Mouse (Mus musculus): ENCODE results near the gene Polr3g. TPM values are rescaled to one million over a fixed set of nuclear protein-coding genes. Genes with fewer than 3 reads are reported as not detected.
"Not testable (repeated sequence)": the region's sequence is repeated elsewhere in the genome, so short reads cannot be mapped to it uniquely, and the experiment has no call there.

Polr3g gene
- polyA plus RNA-seq, 1 experiment = 3.1 TPM

GRCm38 (mm10) chr13:81740898-81741297 is 30.1 kb upstream of the Polr3g start:
- H3K4me1 ChIP-seq (ENCODE audit: control insufficient read depth, insufficient read depth, low read length) = 0 out of 2 replicates have a peak, but pooled peaks cover 4% of the 10 kb centered on the region
- DNase-seq = no peak
- H3K27ac ChIP-seq (ENCODE audit: insufficient read depth, low read depth, low read length) = no peak overlapping the region
- no peak overlapping the region for H3K4me3 ChIP-seq (ENCODE audit: insufficient read depth, low read depth, low read length)
- 36% methylated on average over 3 of the region's 3 CpGs for WGBS
- TF ChIP-seq POLR2A (IDR thresholded peaks at IDR 0.05; ENCODE audit: low read depth, low read length) (no peak), CTCF (conservative IDR thresholded peaks at IDR 0.05; ENCODE audit: insufficient read depth, insufficient read length, low read depth, low read length) (0 out of 2 replicates have a peak, but pooled peaks have one; percentile 18)
- no peaks in the 10 kb centered on the region for H3K27me3 ChIP-seq (replicated peaks; ENCODE audit: control insufficient read depth, insufficient read depth, low read length)
- H3K36me3 ChIP-seq (ENCODE audit: control insufficient read depth, insufficient read depth, low read length) = no peaks in the 10 kb centered on the region

- TF ChIP-seq CTCF (conservative IDR thresholded peaks at IDR 0.05; ENCODE audit: insufficient read depth, insufficient read length, low read depth, low read length) (no peak), POLR2A (IDR thresholded peaks at IDR 0.05; ENCODE audit: low read depth, low read length) (no peak)
- H3K4me3 ChIP-seq (ENCODE audit: insufficient read depth, low read depth, low read length) = no peak overlapping the region
- no peaks in the 10 kb centered on the region for H3K4me1 ChIP-seq (ENCODE audit: control insufficient read depth, insufficient read depth, low read length)
- no peak for DNase-seq
- no peaks in the 10 kb centered on the region for H3K36me3 ChIP-seq (ENCODE audit: control insufficient read depth, insufficient read depth, low read length)
- no peaks in the 10 kb centered on the region for H3K27me3 ChIP-seq (replicated peaks; ENCODE audit: control insufficient read depth, insufficient read depth, low read length)
- H3K27ac ChIP-seq (ENCODE audit: insufficient read depth, low read depth, low read length) = no peak overlapping the region
- 92% methylated on average over 5 of the region's 5 CpGs for WGBS
Observed at GRCm38 (mm10) chr13:81736606-81737005, 25.8 kb upstream of the Polr3g start.

- Histone ChIP-seq H3K27me3 (replicated peaks; ENCODE audit: control insufficient read depth, insufficient read depth, low read length) (no peaks in the 10 kb centered on the region), H3K4me1 (ENCODE audit: control insufficient read depth, insufficient read depth, low read length) (no peaks in the 10 kb centered on the region), H3K4me3 (ENCODE audit: insufficient read depth, low read depth, low read length) (no peak overlapping the region), H3K27ac (ENCODE audit: insufficient read depth, low read depth, low read length) (no peak overlapping the region), H3K36me3 (ENCODE audit: control insufficient read depth, insufficient read depth, low read length) (no peaks in the 10 kb centered on the region)
- no peak for TF ChIP-seq CTCF (conservative IDR thresholded peaks at IDR 0.05; ENCODE audit: insufficient read depth, insufficient read length, low read depth, low read length)
- TF ChIP-seq POLR2A (IDR thresholded peaks at IDR 0.05; ENCODE audit: low read depth, low read length) = no peak
- DNase-seq = no peak
- WGBS = 91% methylated on average over 1 of the region's 1 CpGs
Observed at GRCm38 (mm10) chr13:81730362-81730761, 19.5 kb upstream of the Polr3g start.

- Histone ChIP-seq H3K4me3 (ENCODE audit: insufficient read depth, low read depth, low read length) (no peak overlapping the region), H3K36me3 (ENCODE audit: control insufficient read depth, insufficient read depth, low read length) (no peaks in the 10 kb centered on the region), H3K27me3 (replicated peaks; ENCODE audit: control insufficient read depth, insufficient read depth, low read length) (no peaks in the 10 kb centered on the region), H3K27ac (ENCODE audit: insufficient read depth, low read depth, low read length) (no peak overlapping the region), H3K4me1 (ENCODE audit: control insufficient read depth, insufficient read depth, low read length) (no peaks in the 10 kb centered on the region)
- no peak for DNase-seq
- WGBS = 70% methylated on average over 4 of the region's 4 CpGs
- TF ChIP-seq CTCF (conservative IDR thresholded peaks at IDR 0.05; ENCODE audit: insufficient read depth, insufficient read length, low read depth, low read length) = no peak
- no peak for TF ChIP-seq POLR2A (IDR thresholded peaks at IDR 0.05; ENCODE audit: low read depth, low read length)
Observed at GRCm38 (mm10) chr13:81729102-81729501, 18.3 kb upstream of the Polr3g start.

- not testable (repeated sequence) for H3K36me3 ChIP-seq (ENCODE audit: control insufficient read depth, insufficient read depth, low read length); H3K4me1 ChIP-seq (ENCODE audit: control insufficient read depth, insufficient read depth, low read length); H3K27ac ChIP-seq (ENCODE audit: insufficient read depth, low read depth, low read length); H3K4me3 ChIP-seq (ENCODE audit: insufficient read depth, low read depth, low read length); DNase-seq; H3K27me3 ChIP-seq (replicated peaks; ENCODE audit: control insufficient read depth, insufficient read depth, low read length)
- 76% methylated on average over 12 of the region's 12 CpGs for WGBS
Observed at GRCm38 (mm10) chr13:81728141-81728540, 17.3 kb upstream of the Polr3g start.

- H3K4me1 ChIP-seq (ENCODE audit: control insufficient read depth, insufficient read depth, low read length) = no peaks in the 10 kb centered on the region
- no peak for TF ChIP-seq POLR2A (IDR thresholded peaks at IDR 0.05; ENCODE audit: low read depth, low read length)
- no peak for TF ChIP-seq CTCF (conservative IDR thresholded peaks at IDR 0.05; ENCODE audit: insufficient read depth, insufficient read length, low read depth, low read length)
- no peaks in the 10 kb centered on the region for H3K27me3 ChIP-seq (replicated peaks; ENCODE audit: control insufficient read depth, insufficient read depth, low read length)
- H3K27ac ChIP-seq (ENCODE audit: insufficient read depth, low read depth, low read length) = no peak overlapping the region
- H3K36me3 ChIP-seq (ENCODE audit: control insufficient read depth, insufficient read depth, low read length) = no peaks in the 10 kb centered on the region
- H3K4me3 ChIP-seq (ENCODE audit: insufficient read depth, low read depth, low read length) = no peak overlapping the region
- no peak for DNase-seq
- WGBS = 94% methylated on average over 1 of the region's 1 CpGs
Observed at GRCm38 (mm10) chr13:81713896-81714295, 3.1 kb upstream of the Polr3g start.

DNA sequence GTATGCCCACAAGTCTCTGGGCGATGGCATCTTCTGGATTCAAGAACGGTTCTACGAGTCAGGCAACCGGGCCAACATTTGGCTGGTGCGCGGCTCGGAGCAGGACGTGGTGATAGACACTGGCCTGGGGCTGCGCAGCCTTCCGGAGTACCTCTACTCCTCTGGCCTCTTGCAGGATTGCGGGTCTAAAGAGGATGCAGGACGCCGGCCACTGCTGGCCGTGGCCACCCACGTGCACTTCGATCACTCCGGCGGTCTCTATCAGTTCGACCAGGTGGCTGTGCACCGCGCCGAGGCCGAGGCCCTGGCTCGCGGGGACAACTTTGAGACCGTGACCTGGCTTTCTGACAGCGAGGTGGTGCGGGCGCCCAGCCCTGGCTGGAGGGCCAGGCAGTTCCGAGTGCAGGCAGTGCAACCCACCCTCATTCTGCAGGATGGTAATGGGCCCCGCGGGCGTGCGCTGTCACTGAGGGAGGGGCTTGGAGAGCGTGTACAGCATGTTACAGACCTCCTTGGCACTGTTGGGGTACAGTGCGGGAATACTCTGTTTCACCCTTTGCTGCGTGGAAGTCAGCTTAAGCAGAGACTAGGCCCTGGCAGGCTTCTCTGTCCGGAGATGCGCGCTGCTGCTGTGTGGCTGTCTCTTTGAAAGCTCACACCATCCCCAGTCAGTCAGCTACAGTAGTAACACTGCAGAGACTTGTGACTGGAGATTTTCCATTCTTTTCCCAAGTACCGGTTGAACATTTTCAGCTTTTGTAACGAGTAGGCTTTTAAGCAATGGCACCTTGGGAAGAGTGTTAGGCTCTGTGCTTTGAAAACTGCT is 946 bp upstream of the Polr3g start:
- no peaks in the 10 kb centered on the region for H3K36me3 ChIP-seq (ENCODE audit: control insufficient read depth, insufficient read depth, low read length)
- no peaks in the 10 kb centered on the region for H3K27me3 ChIP-seq (replicated peaks; ENCODE audit: control insufficient read depth, insufficient read depth, low read length)
- WGBS = 2% methylated on average over 42 of the region's 42 CpGs
- H3K4me1 ChIP-seq (ENCODE audit: control insufficient read depth, insufficient read depth, low read length) = no peaks in the 10 kb centered on the region
- no peak for DNase-seq
- H3K27ac ChIP-seq (ENCODE audit: insufficient read depth, low read depth, low read length) = no peak overlapping the region
- TF ChIP-seq POLR2A (IDR thresholded peaks at IDR 0.05; ENCODE audit: low read depth, low read length) (no peak), CTCF (conservative IDR thresholded peaks at IDR 0.05; ENCODE audit: insufficient read depth, insufficient read length, low read depth, low read length) (no peak)
- peak overlapping the region; percentile 93 for H3K4me3 ChIP-seq (ENCODE audit: insufficient read depth, low read depth, low read length)
